In the genomic region with DNA sequence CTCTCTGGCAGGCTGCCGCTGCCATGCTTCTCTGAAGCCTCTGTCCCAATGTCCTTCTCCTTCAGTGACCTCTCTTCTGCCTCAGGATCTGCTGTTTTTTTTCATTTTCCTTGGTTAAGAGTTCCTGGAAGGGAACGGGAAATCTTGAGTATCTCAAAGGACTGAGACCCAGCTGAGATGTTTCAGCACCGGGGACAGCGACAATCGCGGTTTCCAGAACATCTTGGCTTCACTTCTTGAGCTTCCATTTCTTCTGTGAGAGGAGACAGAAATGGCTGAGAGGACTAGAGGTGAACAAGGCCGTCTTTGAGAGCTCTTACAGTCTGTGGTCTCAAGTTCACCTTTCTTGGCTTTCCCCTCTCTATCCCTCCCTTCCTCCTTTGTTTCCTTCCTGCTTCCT, we compare ENCODE assay signal across 9 mouse cellular contexts.
DNase-seq lines count a peak whose midpoint lies in the region; ATAC-seq and TF ChIP-seq lines count a peak whose summit lies in the region.
"Had no signal": no experiment of that assay in that cellular context is flagged by ENCODE, and none has a peak within 500 bp of the region (broad histone marks: within the 10 kb centered on the region; RNA-seq: fewer than 3 reads in every experiment).

No protein-coding gene starts in this region.

- H3K4me1 ChIP-seq in intestine, embryonic 14.5 days (replicated peaks; ENCODE audit: control insufficient read depth, insufficient read depth, low read length), result no peaks in the 10 kb centered on the region
- no peaks in the 10 kb centered on the region for H3K4me1 ChIP-seq in intestine, embryonic 15.5 days (replicated peaks)
- H3K4me1 ChIP-seq in lung, embryonic 14.5 days (ENCODE audit: insufficient read depth), result no peaks in the 10 kb centered on the region
- H3K4me1 ChIP-seq: limb, embryonic 15.5 days had no signal

- no peaks in the 10 kb centered on the region for H3K36me3 ChIP-seq in intestine, embryonic 14.5 days (ENCODE audit: control insufficient read depth, insufficient read depth, low read length)
- no peaks in the 10 kb centered on the region for H3K36me3 ChIP-seq in intestine, embryonic 15.5 days
- no peaks in the 10 kb centered on the region for H3K36me3 ChIP-seq in lung, embryonic 14.5 days (ENCODE audit: insufficient read depth)
- H3K36me3 ChIP-seq: limb, embryonic 15.5 days had no signal

- no peak for TF ChIP-seq CTCF in lung, embryonic 14.5 days (IDR thresholded peaks at IDR 0.05; ENCODE audit: low read depth)

- DNase-seq in intestine, embryonic 14.5 days (ENCODE audit: low spot score), result peak; percentile 92
- peak; percentile 35 for DNase-seq in Muller cell, postnatal 12 days (ENCODE audit: inconsistent ontology term)
- peak; percentile 90 for DNase-seq in embryo, embryonic 10 days (ENCODE audit: low spot score)
- DNase-seq in lung, embryonic 14.5 days, result peak; percentile 92
- DNase-seq in left cerebral cortex, postnatal 10 days (ENCODE audit: extremely low spot score in 1 of 2, low spot score in 2 of 2), result no peak

- H3K4me2 ChIP-seq in intestine, embryonic 14.5 days (ENCODE audit: low read length), result no peak overlapping the region
- H3K4me2 ChIP-seq in intestine, embryonic 15.5 days (replicated peaks), result no peak overlapping the region
- no peak overlapping the region for H3K4me2 ChIP-seq in lung, embryonic 14.5 days
- H3K4me2 ChIP-seq: limb, embryonic 15.5 days had no signal

- ATAC-seq in intestine, embryonic 14.5 days (replicated peaks; ENCODE audit: low FRiP score, low TSS enrichment, low read depth), result no peak
- ATAC-seq in intestine, embryonic 15.5 days, result no peak
- no peak for ATAC-seq in lung, embryonic 14.5 days (ENCODE audit: insufficient read depth)
- no peak for ATAC-seq in frontal cortex, adult (ENCODE audit: low TSS enrichment)
- ATAC-seq in erythroid progenitor cell, adult 5-6 weeks (replicated peaks; ENCODE audit: low FRiP score, poor library complexity, severe bottlenecking), result no peak

- no peak overlapping the region for H3K4me3 ChIP-seq in intestine, embryonic 14.5 days (ENCODE audit: low read depth, low read length)
- H3K4me3 ChIP-seq in intestine, embryonic 15.5 days (replicated peaks), result no peak overlapping the region
- no peak overlapping the region for H3K4me3 ChIP-seq in lung, embryonic 14.5 days (ENCODE audit: low read depth, low read length)
- H3K4me3 ChIP-seq: limb, embryonic 15.5 days had no signal

- H3K27ac ChIP-seq in intestine, embryonic 14.5 days (ENCODE audit: low read depth), result no peak overlapping the region
- H3K27ac ChIP-seq in intestine, embryonic 15.5 days, result no peak overlapping the region
- H3K27ac ChIP-seq in lung, embryonic 14.5 days (ENCODE audit: low read depth), result no peak overlapping the region
- H3K27ac ChIP-seq: limb, embryonic 15.5 days had no signal

- 11% methylated on average over 7 of the region's 7 CpGs for WGBS in intestine, embryonic 14.5 days
- WGBS in intestine, embryonic 15.5 days, result 6% methylated on average over 7 of the region's 7 CpGs
- 6% methylated on average over 7 of the region's 7 CpGs for WGBS in lung, embryonic 14.5 days

- no peaks in the 10 kb centered on the region for H3K27me3 ChIP-seq in intestine, embryonic 14.5 days (replicated peaks; ENCODE audit: control insufficient read depth, insufficient read depth, low read length)
- H3K27me3 ChIP-seq in intestine, embryonic 15.5 days (replicated peaks), result no peaks in the 10 kb centered on the region
- no peaks in the 10 kb centered on the region for H3K27me3 ChIP-seq in lung, embryonic 14.5 days (ENCODE audit: insufficient read depth, low read length)
- H3K27me3 ChIP-seq: limb, embryonic 15.5 days had no signal

- no peaks in the 10 kb centered on the region for H3K9me3 ChIP-seq in intestine, embryonic 14.5 days (ENCODE audit: control insufficient read depth, low read length)
- no peaks in the 10 kb centered on the region for H3K9me3 ChIP-seq in intestine, embryonic 15.5 days
- H3K9me3 ChIP-seq in lung, embryonic 14.5 days (ENCODE audit: low read depth, low read length), result no peaks in the 10 kb centered on the region
- H3K9me3 ChIP-seq: limb, embryonic 15.5 days had no signal

- no peak overlapping the region for H3K9ac ChIP-seq in intestine, embryonic 14.5 days (ENCODE audit: low read length)
- H3K9ac ChIP-seq in intestine, embryonic 15.5 days, result no peak overlapping the region
- no peak overlapping the region for H3K9ac ChIP-seq in lung, embryonic 14.5 days
- H3K9ac ChIP-seq: limb, embryonic 15.5 days had no signal

- intact Hi-C loops in left cerebral cortex, postnatal 10 days (cut with DNase I), result no loop called here

Comparison
In these comparisons a context has a peak if more than half of its experiments do, and no peak if none do; other contexts are left out.
1. DNase-seq: peak in intestine, embryonic 14.5 days (single experiment), Muller cell, postnatal 12 days (single experiment), embryo, embryonic 10 days (single experiment) and lung, embryonic 14.5 days (single experiment); none in left cerebral cortex, postnatal 10 days (0 of 2).